Mouse (Mus musculus) bone marrow, adult 2 months (tissue): ENCODE measurements around the gene Sorbs1.

Experiments
- CTCF ChIP-seq: fragments of 200-500 bp; IDR thresholded peaks from 2 replicates; pipeline ENCODE4 v1.5.1; 2011; ENCODE audit warnings: low read length, control low read depth; ENCODE audit not compliant: control insufficient read depth, insufficient read depth
- POLR2A ChIP-seq: fragments of 200-500 bp; IDR thresholded peaks from 2 replicates; pipeline ENCODE4 v1.6.1; 2011; ENCODE audit warnings: low read depth, mild to moderate bottlenecking, control low read depth, low read length, borderline replicate concordance; ENCODE audit not compliant: control insufficient read depth

GRCm38 (mm10) chr19:40528254-40528653 is 14.7 kb upstream of the Sorbs1 start:
- TF ChIP-seq POLR2A (no peak), CTCF (no peak)
